Comparison of ENCODE assay signal across 9 mouse cellular contexts in the genomic region with DNA sequence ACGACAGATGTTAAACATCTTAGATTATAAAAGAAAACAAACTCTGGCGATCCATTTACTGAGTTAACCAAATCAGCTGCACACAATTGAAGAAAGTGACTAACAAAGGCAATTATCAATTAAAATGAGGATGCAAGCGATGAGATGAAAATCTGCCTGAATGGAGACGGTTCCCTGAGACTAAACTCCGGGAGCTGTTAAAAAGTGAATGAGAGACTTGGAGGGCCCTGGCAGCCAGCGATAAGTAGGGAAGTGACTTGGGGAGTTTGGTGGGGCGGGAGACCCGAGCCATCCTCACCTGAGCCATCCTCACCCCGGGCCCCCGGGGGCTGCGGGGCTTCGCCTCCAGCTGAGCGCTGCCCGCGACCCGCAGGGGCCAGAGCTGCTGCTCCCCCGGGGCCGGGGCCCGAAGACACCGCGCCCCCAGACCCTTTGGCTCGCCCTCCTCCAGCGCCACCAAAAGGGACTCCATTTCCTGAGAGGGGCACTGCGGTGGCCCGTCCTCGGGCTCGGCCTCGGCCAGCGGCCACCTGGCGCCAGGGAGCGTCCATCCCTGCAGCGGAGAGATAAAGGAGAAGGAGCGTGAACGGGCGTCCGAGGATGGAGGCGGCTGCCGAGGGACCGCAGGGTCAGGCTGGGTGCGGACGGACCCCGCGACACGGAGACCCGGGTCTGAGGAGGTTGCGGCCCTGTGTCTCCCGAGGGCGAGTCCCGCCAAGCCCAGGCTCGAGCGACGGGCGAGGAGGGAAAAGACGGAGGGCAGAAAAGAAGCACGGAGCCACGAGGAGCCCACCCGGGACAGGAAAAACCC. TPM values are rescaled to one million over a fixed set of nuclear protein-coding genes. Genes with fewer than 3 reads are reported as not detected.
DNase-seq lines count a peak whose midpoint lies in the region; ATAC-seq and TF ChIP-seq lines count a peak whose summit lies in the region.
"Had no signal": no experiment of that assay in that cellular context is flagged by ENCODE, and none has a peak within 500 bp of the region (broad histone marks: within the 10 kb centered on the region; RNA-seq: fewer than 3 reads in every experiment).

No protein-coding gene starts in this region.

- no peak for TF ChIP-seq EP300 in CH12.LX (IDR thresholded peaks at IDR 0.05; ENCODE audit: low read length)

- H3K4me2 ChIP-seq in CH12.LX (ENCODE audit: insufficient read depth, low read depth, poor library complexity, severe bottlenecking) = peak overlapping the region; percentile 41
- peak overlapping the region; percentile 81 for H3K4me2 ChIP-seq in midbrain, embryonic 14.5 days (ENCODE audit: low read length)

- H3K9ac ChIP-seq in CH12.LX (ENCODE audit: insufficient read depth, low read depth) = peak overlapping the region; percentile 64
- peak overlapping the region; percentile 94 for H3K9ac ChIP-seq in midbrain, embryonic 14.5 days (replicated peaks; ENCODE audit: low read length)

- peak; percentile 96 for DNase-seq in heart, adult 11 months
- DNase-seq in heart, postnatal 10 days = no peak
- DNase-seq in CH12.LX (ENCODE audit: extremely low read depth) = no peak
- DNase-seq in embryo, embryonic 10 days (ENCODE audit: low spot score) = peak; percentile 44
- peak; percentile 28 for DNase-seq in gastrocnemius, postnatal 14 days
- DNase-seq in left cerebral cortex, postnatal 10 days (ENCODE audit: extremely low spot score in 1 of 2, low spot score in 2 of 2) = peak; percentile 7 to 72
- DNase-seq in midbrain, embryonic 14.5 days = peak; percentile 46
- DNase-seq in thymus, postnatal 36 days = peak; percentile 25 to 64

- no peaks in the 10 kb centered on the region for H3K9me3 ChIP-seq in CH12.LX (replicated peaks; ENCODE audit: low read length)
- no peaks in the 10 kb centered on the region for H3K9me3 ChIP-seq in midbrain, embryonic 14.5 days (ENCODE audit: control insufficient read depth, low read length)

- H3K36me3 ChIP-seq in CH12.LX (replicated peaks in 1 of 2; ENCODE audit: control insufficient read depth in 1 of 2, insufficient read depth in 1 of 2, low read length in 1 of 2) = peaks cover 8 to 13% of the 10 kb centered on the region in 2 experiments
- peaks cover 12% of the 10 kb centered on the region for H3K36me3 ChIP-seq in midbrain, embryonic 14.5 days (ENCODE audit: control insufficient read depth, insufficient read depth, low read length)

- under 1% methylated on average over 52 of the region's 57 CpGs for WGBS in midbrain, embryonic 14.5 days

- H3K79me2 ChIP-seq in CH12.LX (replicated peaks; ENCODE audit: control insufficient read depth, extremely low read depth, insufficient read depth, poor library complexity, severe bottlenecking) = peaks cover 10% of the 10 kb centered on the region; the same call in 1 of the 2 replicates

- intact Hi-C loops in heart, postnatal 10 days (cut with DNase I) = no loop called here
- intact Hi-C loops in gastrocnemius, postnatal 14 days (cut with DNase I; ENCODE audit: low total_unique reads) = no loop called here
- intact Hi-C loops in left cerebral cortex, postnatal 10 days (cut with DNase I) = loop anchor here (5.0 kb wide), 1 partner anchor 198 kb away; no protein-coding TSS in a partner anchor

- H3K4me1 ChIP-seq in CH12.LX (ENCODE audit: control insufficient read depth in 1 of 2, insufficient read depth in 2 of 2) = peaks cover 0 to 14% of the 10 kb centered on the region in 2 experiments; a peak in 2 of 4 replicates
- peaks cover 13% of the 10 kb centered on the region for H3K4me1 ChIP-seq in midbrain, embryonic 14.5 days (ENCODE audit: control insufficient read depth, insufficient read depth, low read length)

- no peak for TF ChIP-seq CTCF in CH12.LX (conservative IDR thresholded peaks at IDR 0.05 in 1 of 2, IDR thresholded peaks at IDR 0.05 in 1 of 2; ENCODE audit: low read depth in 2 of 2, low read length in 2 of 2)

- dilution Hi-C loops in CH12.LX (cut with MboI; ENCODE audit: extremely low pct_ligation_motif_present, extremely low pct_unique_long_range_greater_than_20kb, low sequenced_read_pairs) = no loop called here

- in situ Hi-C loops in CH12.LX (cut with MboI; ENCODE audit: low pct_ligation_motif_present, low pct_unique_long_range_greater_than_20kb, low sequenced_read_pairs) = no loop called here

- TF ChIP-seq RAD21 in CH12.LX (IDR thresholded peaks at IDR 0.05; ENCODE audit: low read depth, low read length) = no peak

- peak overlapping the region; percentile 82 to 94 (median 88) for H3K4me3 ChIP-seq in CH12.LX (replicated peaks in 1 of 3; ENCODE audit: low read depth in 2 of 3, low read length in 2 of 3, poor library complexity in 1 of 3)
- H3K4me3 ChIP-seq in midbrain, embryonic 14.5 days (replicated peaks; ENCODE audit: low read depth, low read length) = peak overlapping the region; percentile 86

- H3K27ac ChIP-seq in CH12.LX (ENCODE audit: insufficient read depth, low read depth) = no peak overlapping the region; the same call in 1 of the 2 replicates
- peak overlapping the region; percentile 75 for H3K27ac ChIP-seq in midbrain, embryonic 14.5 days (replicated peaks; ENCODE audit: low read depth, low read length)

- TF ChIP-seq POLR2A in CH12.LX (IDR thresholded peaks at IDR 0.05; ENCODE audit: low read depth, low read length) = no peak

- H3K27me3 ChIP-seq in CH12.LX (replicated peaks) = no peaks in the 10 kb centered on the region
- no peaks in the 10 kb centered on the region for H3K27me3 ChIP-seq in midbrain, embryonic 14.5 days (ENCODE audit: control insufficient read depth, insufficient read depth, low read length)

- ATAC-seq in midbrain, embryonic 14.5 days (ENCODE audit: low FRiP score, low TSS enrichment) = peak; percentile 87

TF ChIP-seq in CH12.LX, 34 proteins besides CTCF, POLR2A, EP300 and RAD21:
- no peak for TF ChIP-seq ELF1 (IDR thresholded peaks at IDR 0.05; ENCODE audit: low read depth, low read length)
- TF ChIP-seq MEF2A (IDR thresholded peaks at IDR 0.05; ENCODE audit: borderline replicate concordance, low read depth, low read length) = no peak
- TF ChIP-seq TCF12 (IDR thresholded peaks at IDR 0.05; ENCODE audit: low read depth, low read length) = no peak
- TF ChIP-seq MAX (IDR thresholded peaks at IDR 0.05; ENCODE audit: low read length) = no peak
- TF ChIP-seq ZMIZ1 (IDR thresholded peaks at IDR 0.05; ENCODE audit: low read depth, low read length) = 0 out of 2 replicates have a peak, but pooled peaks have one; percentile 3
- TF ChIP-seq IRF4 (IDR thresholded peaks at IDR 0.05; ENCODE audit: low read depth, low read length) = no peak
- no peak for TF ChIP-seq E2F4 (IDR thresholded peaks at IDR 0.05; ENCODE audit: insufficient replicate concordance, low read depth, low read length)

RNA-seq across cellular contexts. Expression of a gene that starts 0.6 kb away (rescaled TPM):
- total RNA-seq in heart, postnatal 10 days (2021) = 1 to 10 TPM; 9.4 to 9.7 TPM
- total RNA-seq in CH12.LX (2012; rRNA removed) (13.0 and 17.1 TPM in 2 replicates), CH12.LX (2014; rRNA removed) (8.3 and 8.9 TPM in 2 replicates)
- 13.5 and 14.7 TPM in 2 replicates for polyA plus RNA-seq in CH12.LX (2012; ENCODE audit: insufficient read length, low read depth)
- 1 to 10 TPM; 4.0 to 4.3 TPM for total RNA-seq in gastrocnemius, postnatal 14 days (2021)
- 10 to 100 TPM; 18.1 to 19.1 TPM for total RNA-seq in left cerebral cortex, postnatal 10 days (2021)
- 14.3 and 19.2 TPM in 2 replicates for polyA plus RNA-seq in midbrain, embryonic 14.5 days (2014; fragmentation: Nextera tagmentation; extraction: Ambion mirVana)

RNA-seq across cellular contexts. Expression of a gene that starts 22.1 kb away (rescaled TPM):
- not detected for total RNA-seq in heart, postnatal 10 days (2021)
- not detected in 2 replicates for total RNA-seq in CH12.LX (2012; rRNA removed)
- total RNA-seq in CH12.LX (2014; rRNA removed) = not detected in 2 replicates
- polyA plus RNA-seq in CH12.LX (2012; ENCODE audit: insufficient read length, low read depth) = not detected in 2 replicates
- total RNA-seq in gastrocnemius, postnatal 14 days (2021) = not detected
- total RNA-seq in left cerebral cortex, postnatal 10 days (2021) = 1 to 10 TPM; 1.2 to 1.6 TPM
- polyA plus RNA-seq in midbrain, embryonic 14.5 days (2014; fragmentation: Nextera tagmentation; extraction: Ambion mirVana) = 3.5 and 4.5 TPM in 2 replicates
- polyA plus RNA-seq: large intestine, adult 2 months had no signal

RNA-seq across cellular contexts. Expression of a gene that starts 28.4 kb away (rescaled TPM):
- not detected for total RNA-seq in heart, postnatal 10 days (2021)
- total RNA-seq in CH12.LX (2012; rRNA removed) (not detected in 2 replicates), CH12.LX (2014; rRNA removed) (not detected in 2 replicates)
- not detected in 2 replicates for polyA plus RNA-seq in CH12.LX (2012; ENCODE audit: insufficient read length, low read depth)
- total RNA-seq in gastrocnemius, postnatal 14 days (2021) = not detected
- total RNA-seq in left cerebral cortex, postnatal 10 days (2021) = 1 to 10 TPM; 1.7 to 1.9 TPM
- polyA plus RNA-seq in midbrain, embryonic 14.5 days (2014; fragmentation: Nextera tagmentation; extraction: Ambion mirVana) = 4.7 and 6.3 TPM in 2 replicates
- polyA plus RNA-seq: large intestine, adult 2 months had no signal

RNA-seq across cellular contexts. Expression of a gene that starts 54.6 kb away (rescaled TPM):
- 10 to 100 TPM; 69.0 to 98.5 TPM for total RNA-seq in heart, postnatal 10 days (2021)
- total RNA-seq in CH12.LX (2012; rRNA removed) = not detected in 2 replicates
- not detected in 2 replicates for total RNA-seq in CH12.LX (2014; rRNA removed)
- not detected in 2 replicates for polyA plus RNA-seq in CH12.LX (2012; ENCODE audit: insufficient read length, low read depth)
- under 1 TPM; 0.29 to 0.42 TPM for total RNA-seq in gastrocnemius, postnatal 14 days (2021)
- total RNA-seq in left cerebral cortex, postnatal 10 days (2021) = under 1 TPM; 0.51 to 0.57 TPM
- 1.1 and 1.3 TPM in 2 replicates for polyA plus RNA-seq in midbrain, embryonic 14.5 days (2014; fragmentation: Nextera tagmentation; extraction: Ambion mirVana)
- polyA plus RNA-seq: large intestine, adult 2 months had no signal

Comparison
In these comparisons a context has a peak if more than half of its experiments do, and no peak if none do; other contexts are left out.
1. DNase-seq: peak in heart, adult 11 months (single experiment), embryo, embryonic 10 days (single experiment), gastrocnemius, postnatal 14 days (single experiment), left cerebral cortex, postnatal 10 days (2 of 2), midbrain, embryonic 14.5 days (single experiment) and thymus, postnatal 36 days (2 of 2); none in heart, postnatal 10 days (0 of 2) and CH12.LX (single experiment).